9 mouse cellular contexts compared by ENCODE assay signal in genomic region chr6:6881115-6881637, GRCm38 (mm10). TPM values are rescaled to one million over a fixed set of nuclear protein-coding genes. Genes with fewer than 3 reads are reported as not detected.
A peak's percentile ranks its signal among the peaks of the same experiment; 100 is the strongest.
DNase-seq lines count a peak whose midpoint lies in the region; ATAC-seq lines count a peak whose summit lies in the region.
"Had no signal": no experiment of that assay in that cellular context is flagged by ENCODE, and none has a peak within 500 bp of the region (broad histone marks: within the 10 kb centered on the region; RNA-seq: fewer than 3 reads in every experiment).

No protein-coding gene starts in this region.

- ATAC-seq in megakaryocyte, adult 5-6 weeks (ENCODE audit: poor library complexity, severe bottlenecking): no peak
- ATAC-seq in forebrain, embryonic 15.5 days (replicated peaks): no peak
- ATAC-seq in limb, embryonic 15.5 days (ENCODE audit: insufficient number of reproducible peaks, low FRiP score, low TSS enrichment, low read depth): peak; percentile 35; the same call in 1 of the 2 replicates
- 0 out of 2 replicates have a peak, but pooled peaks have one; percentile 3 for ATAC-seq in stomach, embryonic 15.5 days (ENCODE audit: insufficient read depth, low FRiP score, low read depth)

- peaks cover 27% of the 10 kb centered on the region for H3K4me1 ChIP-seq in megakaryocyte, embryonic 14.5 days
- peaks cover 27% of the 10 kb centered on the region for H3K4me1 ChIP-seq in forebrain, embryonic 15.5 days
- peaks cover 37% of the 10 kb centered on the region for H3K4me1 ChIP-seq in limb, embryonic 15.5 days
- H3K4me1 ChIP-seq in stomach, embryonic 15.5 days: peaks cover 14% of the 10 kb centered on the region

- peaks cover 89% of the 10 kb centered on the region for H3K27me3 ChIP-seq in megakaryocyte, embryonic 14.5 days (replicated peaks)
- peaks cover 42% of the 10 kb centered on the region for H3K27me3 ChIP-seq in forebrain, embryonic 15.5 days
- H3K27me3 ChIP-seq in limb, embryonic 15.5 days: peaks cover 71% of the 10 kb centered on the region
- peaks cover 80% of the 10 kb centered on the region for H3K27me3 ChIP-seq in stomach, embryonic 15.5 days (replicated peaks)

- peak overlapping the region; percentile 66 for H3K4me2 ChIP-seq in forebrain, embryonic 15.5 days (replicated peaks)
- H3K4me2 ChIP-seq in limb, embryonic 15.5 days: peak overlapping the region; percentile 91
- H3K4me2 ChIP-seq in stomach, embryonic 15.5 days: peak overlapping the region; percentile 82

- H3K4me3 ChIP-seq in megakaryocyte, embryonic 14.5 days (replicated peaks): peak overlapping the region; percentile 64
- peak overlapping the region; percentile 52 for H3K4me3 ChIP-seq in forebrain, embryonic 15.5 days
- H3K4me3 ChIP-seq in limb, embryonic 15.5 days: peak overlapping the region; percentile 62
- peak overlapping the region; percentile 43 for H3K4me3 ChIP-seq in stomach, embryonic 15.5 days (replicated peaks)

- H3K9me3 ChIP-seq in megakaryocyte, embryonic 14.5 days: no peaks in the 10 kb centered on the region; the same call in 1 of the 2 replicates
- no peaks in the 10 kb centered on the region for H3K9me3 ChIP-seq in forebrain, embryonic 15.5 days
- no peaks in the 10 kb centered on the region for H3K9me3 ChIP-seq in limb, embryonic 15.5 days
- H3K9me3 ChIP-seq in stomach, embryonic 15.5 days: no peaks in the 10 kb centered on the region

- peak overlapping the region; percentile 70 for H3K9ac ChIP-seq in forebrain, embryonic 15.5 days (replicated peaks)
- peak overlapping the region; percentile 74 for H3K9ac ChIP-seq in limb, embryonic 15.5 days
- 0 out of 2 replicates have a peak overlapping the region, but pooled peaks have one; percentile 12 for H3K9ac ChIP-seq in stomach, embryonic 15.5 days

- under 1% methylated on average over 30 of the region's 30 CpGs for whole genome bisulfite sequencing in forebrain, embryonic 15.5 days
- WGBS in limb, embryonic 15.5 days: under 1% methylated on average over 30 of the region's 30 CpGs
- WGBS in stomach, embryonic 15.5 days: 2% methylated on average over 30 of the region's 30 CpGs

- H3K36me3 ChIP-seq in megakaryocyte, embryonic 14.5 days (replicated peaks; ENCODE audit: low read length): no peaks in the 10 kb centered on the region
- no peaks in the 10 kb centered on the region for H3K36me3 ChIP-seq in forebrain, embryonic 15.5 days
- no peaks in the 10 kb centered on the region for H3K36me3 ChIP-seq in limb, embryonic 15.5 days
- no peaks in the 10 kb centered on the region for H3K36me3 ChIP-seq in stomach, embryonic 15.5 days

- DNase-seq in right cerebral cortex, adult 18-20 months: no peak
- DNase-seq in gastrocnemius, postnatal 25 days: no peak
- no peak for DNase-seq in cerebellum, adult 9-10 months
- DNase-seq: gastrocnemius, postnatal 14 days had no signal

- H3K27ac ChIP-seq in forebrain, embryonic 15.5 days (replicated peaks): peak overlapping the region; percentile 93
- peak overlapping the region; percentile 84 for H3K27ac ChIP-seq in limb, embryonic 15.5 days
- no peak overlapping the region for H3K27ac ChIP-seq in stomach, embryonic 15.5 days

RNA-seq across cellular contexts. Expression of gene Dlx5, which starts 0.7 kb away (rescaled TPM):
- not detected in 2 replicates for polyA plus RNA-seq in megakaryocyte, embryonic 14.5 days (2012; ENCODE audit: insufficient read depth, low replicate concordance)
- not detected in 2 replicates for total RNA-seq in megakaryocyte, adult 5-6 weeks (2015)
- not detected in 2 replicates for total RNA-seq in megakaryocyte, adult 5-6 weeks (2017)
- polyA plus RNA-seq in forebrain, embryonic 15.5 days (2015; fragmentation: Nextera tagmentation; extraction: Ambion mirVana): 81.5 and 84.7 TPM in 2 replicates
- polyA plus RNA-seq in limb, embryonic 15.5 days (2015; fragmentation: Nextera tagmentation; extraction: Ambion mirVana): 47.5 and 53.8 TPM in 2 replicates
- polyA plus RNA-seq in stomach, embryonic 15.5 days (2015; fragmentation: Nextera tagmentation; extraction: Ambion mirVana): 3.4 and 3.6 TPM in 2 replicates
- total RNA-seq in gastrocnemius, postnatal 25 days (2021): not detected
- total RNA-seq: gastrocnemius, postnatal 14 days had no signal

RNA-seq across cellular contexts. Expression of gene Dlx6, which starts 18.0 kb away (rescaled TPM):
- polyA plus RNA-seq in megakaryocyte, embryonic 14.5 days (2012; ENCODE audit: insufficient read depth, low replicate concordance): not detected in 2 replicates
- total RNA-seq in megakaryocyte, adult 5-6 weeks (2015): not detected in 2 replicates
- total RNA-seq in megakaryocyte, adult 5-6 weeks (2017): not detected in 2 replicates
- polyA plus RNA-seq in forebrain, embryonic 15.5 days (2015; fragmentation: Nextera tagmentation; extraction: Ambion mirVana): 13.2 and 14.7 TPM in 2 replicates
- polyA plus RNA-seq in limb, embryonic 15.5 days (2015; fragmentation: Nextera tagmentation; extraction: Ambion mirVana): 1.5 and 1.7 TPM in 2 replicates
- 0.14 TPM in 1 of 2 replicates, not detected in the other for polyA plus RNA-seq in stomach, embryonic 15.5 days (2015; fragmentation: Nextera tagmentation; extraction: Ambion mirVana)
- total RNA-seq in gastrocnemius, postnatal 25 days (2021): not detected
- total RNA-seq: gastrocnemius, postnatal 14 days had no signal

Comparison
In these comparisons a context has a peak if more than half of its experiments do, and no peak if none do; other contexts are left out.
1. ATAC-seq: peak in limb, embryonic 15.5 days (single experiment) and stomach, embryonic 15.5 days (single experiment); none in megakaryocyte, adult 5-6 weeks (single experiment) and forebrain, embryonic 15.5 days (single experiment).
2. H3K9ac ChIP-seq: peak in every context shown above with its lines; median percentile 74 in limb, embryonic 15.5 days; 70 in forebrain, embryonic 15.5 days; 12 in stomach, embryonic 15.5 days.
3. RNA of gene Dlx5, which starts 0.7 kb away (polyA plus RNA-seq): 81.5 to 84.7 TPM in forebrain, embryonic 15.5 days and 47.5 to 53.8 TPM in limb, embryonic 15.5 days; 3.4 to 3.6 TPM in stomach, embryonic 15.5 days and not detected in megakaryocyte, embryonic 14.5 days; every median in the first group is over 10 times any median in the second.
4. Peak in every context shown above with its lines, with median percentiles within 50 percentile points of each other: H3K4me3 ChIP-seq and H3K4me2 ChIP-seq.